Mouse (Mus musculus): ENCODE results near the gene Phactr2.

The Phactr2 gene

GRCm38 (mm10) chr10:13401971-13402370, 72.2 kb downstream of the Phactr2 start:
- DNase-seq (ENCODE audit: low spot score), result no peak

GRCm38 (mm10) chr10:13395753-13396152, 78.5 kb downstream of the Phactr2 start:
- no peak for DNase-seq (ENCODE audit: low spot score)

GRCm38 (mm10) chr10:13394000-13394399, 80.2 kb downstream of the Phactr2 start:
- DNase-seq (ENCODE audit: low spot score), result no peak

GRCm38 (mm10) chr10:13388116-13388922, 85.9 kb downstream of the Phactr2 start:
- no peak for DNase-seq (ENCODE audit: low spot score)

- DNase-seq (ENCODE audit: low spot score), result no peak
These were observed 89.3 kb downstream of the Phactr2 start for GRCm38 (mm10) chr10:13384866-13385265.

GRCm38 (mm10) chr10:13377895-13378294, 96.3 kb downstream of the Phactr2 start:
- no peak for DNase-seq (ENCODE audit: low spot score)

GRCm38 (mm10) chr10:13376428-13377260, 97.6 kb downstream of the Phactr2 start:
- no peak for DNase-seq (ENCODE audit: low spot score)

- no peak for DNase-seq (ENCODE audit: low spot score)
These were observed 98.4 kb downstream of the Phactr2 start for GRCm38 (mm10) chr10:13375820-13376219.

- no peak for DNase-seq (ENCODE audit: low spot score)
These were observed 104.4 kb downstream of the Phactr2 start for GRCm38 (mm10) chr10:13369581-13370375.

- DNase-seq (ENCODE audit: low spot score), result no peak
These were observed 110.0 kb downstream of the Phactr2 start for GRCm38 (mm10) chr10:13364286-13364580.

GRCm38 (mm10) chr10:13363499-13364285, 110.5 kb downstream of the Phactr2 start:
- DNase-seq (ENCODE audit: low spot score), result no peak

- DNase-seq (ENCODE audit: low spot score), result no peak
These were observed 113.3 kb downstream of the Phactr2 start for GRCm38 (mm10) chr10:13360913-13361312.

GRCm38 (mm10) chr10:13359846-13360245, 114.4 kb downstream of the Phactr2 start:
- DNase-seq (ENCODE audit: low spot score), result no peak

GRCm38 (mm10) chr10:13358679-13359078, 115.5 kb downstream of the Phactr2 start:
- DNase-seq (ENCODE audit: low spot score), result no peak

- DNase-seq (ENCODE audit: low spot score), result no peak
These were observed 127.5 kb downstream of the Phactr2 start for GRCm38 (mm10) chr10:13346609-13347290.

- no peak for DNase-seq (ENCODE audit: low spot score)
These were observed 133.6 kb downstream of the Phactr2 start for GRCm38 (mm10) chr10:13340583-13340982.

GRCm38 (mm10) chr10:13336964-13337363, 137.2 kb downstream of the Phactr2 start:
- DNase-seq (ENCODE audit: low spot score), result no peak

- DNase-seq (ENCODE audit: low spot score), result no peak
These were observed 138.4 kb downstream of the Phactr2 start for GRCm38 (mm10) chr10:13335814-13336213.

- DNase-seq (ENCODE audit: low spot score), result no peak
These were observed 138.9 kb downstream of the Phactr2 start for GRCm38 (mm10) chr10:13335347-13335746.

- no peak for DNase-seq (ENCODE audit: low spot score)
These were observed 140.4 kb downstream of the Phactr2 start for GRCm38 (mm10) chr10:13333781-13334180.

- no peak for DNase-seq (ENCODE audit: low spot score)
These were observed 141.2 kb downstream of the Phactr2 start for GRCm38 (mm10) chr10:13332985-13333384.
